Mouse (Mus musculus) bone marrow macrophage, adult 2 months (primary cell): ENCODE results near the gene Fn1. TPM values are rescaled to one million over a fixed set of nuclear protein-coding genes. Genes with fewer than 3 reads are reported as not detected.

Experiments
- H3K27ac ChIP-seq: 2 replicates; pipeline ENCODE4 v1.5.1; 2012; ENCODE audit warnings: low read depth, low read length; ENCODE audit not compliant: insufficient read depth
- H3K4me1 ChIP-seq: 2 replicates; pipeline ENCODE4 v1.6.1; 2012; ENCODE audit warnings: low read length; ENCODE audit not compliant: control insufficient read depth, insufficient read depth
- H3K4me3 ChIP-seq: 2 replicates; pipeline ENCODE4 v1.5.1; 2012; ENCODE audit warnings: mild to moderate bottlenecking, low read length, moderate library complexity; ENCODE audit not compliant: insufficient read depth
- CTCF ChIP-seq: IDR thresholded peaks from 2 replicates; pipeline ENCODE4 v1.5.1; 2012; ENCODE audit warnings: low read depth, mild to moderate bottlenecking, low read length, moderate library complexity
- POLR2A ChIP-seq: IDR thresholded peaks from 2 replicates; pipeline ENCODE4 v1.6.1; 2012; ENCODE audit warnings: mild to moderate bottlenecking, low read depth, low read length, borderline replicate concordance
- polyA plus RNA-seq: library from polyadenylated mRNA; stranded (reverse); fragments of >200 nt; gene quantifications from 2 replicates; pipeline ENCODE4 v1.2.4, GENCODE M21; 2012; ENCODE audit not compliant: missing spikeins, insufficient read depth, insufficient read length

Fn1 gene
- polyA plus RNA-seq, 1 experiment: 10.9 TPM

DNA sequence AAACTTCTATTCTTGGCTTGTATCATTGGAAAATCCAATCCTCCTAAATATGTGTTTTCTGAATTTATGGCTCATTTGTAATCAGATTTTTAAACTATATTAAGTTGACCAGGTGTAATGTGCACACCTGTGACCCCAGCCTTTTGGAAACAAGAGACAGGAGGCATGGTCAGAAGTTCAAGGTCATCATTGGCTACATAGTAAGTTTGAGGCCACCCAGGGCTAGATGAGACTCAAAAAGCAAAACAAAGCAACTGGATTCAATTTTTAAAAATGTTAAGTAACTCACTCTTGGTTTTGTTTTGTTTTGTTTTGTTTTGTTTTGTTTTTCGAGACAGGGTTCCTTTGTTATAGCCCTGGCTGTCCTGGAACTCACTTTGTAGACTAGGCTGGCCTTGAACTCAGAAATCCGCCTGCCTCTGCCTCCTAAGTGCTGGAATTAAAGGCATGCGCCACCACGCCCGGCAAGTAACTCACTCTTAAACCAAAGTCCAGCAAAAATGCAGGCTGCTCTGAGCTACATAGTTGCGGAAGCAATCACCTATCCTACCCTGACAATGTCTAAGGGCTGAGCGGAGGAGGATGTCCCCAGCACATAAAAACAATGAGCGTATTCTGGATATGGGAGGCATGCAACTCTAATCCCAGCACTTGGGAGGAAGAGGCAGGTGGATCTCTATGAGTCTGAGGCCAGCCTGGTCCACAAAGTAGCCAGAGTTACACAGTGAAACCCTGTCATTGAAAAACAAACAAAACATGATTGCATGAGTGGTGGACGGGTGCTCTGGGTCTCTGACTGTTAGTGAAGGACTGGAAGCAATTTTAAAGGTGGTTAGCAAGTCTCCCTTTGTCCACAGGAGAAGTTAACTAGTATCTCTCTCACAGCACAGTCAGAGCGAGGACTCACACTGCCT lies 17.6 kb downstream of the Fn1 start:
- TF ChIP-seq CTCF: no peak
- TF ChIP-seq POLR2A: no peak
- H3K4me3 ChIP-seq: no peak overlapping the region
- H3K27ac ChIP-seq: no peak overlapping the region

GRCm38 (mm10) chr1:71634471-71634981 lies 18.5 kb downstream of the Fn1 start:
- Histone ChIP-seq H3K4me1 (no peaks in the 10 kb centered on the region), H3K27ac (no peak overlapping the region)

More for the DNA sequence above, 17.6 kb downstream of the Fn1 start:
- H3K4me1 ChIP-seq: no peaks in the 10 kb centered on the region

GRCm38 (mm10) chr1:71632387-71632786 lies 20.6 kb downstream of the Fn1 start:
- TF ChIP-seq CTCF (no peak), POLR2A (no peak)
- no peak overlapping the region for H3K4me3 ChIP-seq
- H3K27ac ChIP-seq: no peak overlapping the region
- H3K4me1 ChIP-seq: no peaks in the 10 kb centered on the region

More at GRCm38 (mm10) chr1:71634471-71634981, 18.5 kb downstream of the Fn1 start:
- TF ChIP-seq POLR2A (no peak), CTCF (no peak)
- no peak overlapping the region for H3K4me3 ChIP-seq

GRCm38 (mm10) chr1:71631811-71632210 lies 21.2 kb downstream of the Fn1 start:
- H3K4me3 ChIP-seq: no peak overlapping the region
- no peaks in the 10 kb centered on the region for H3K4me1 ChIP-seq
- TF ChIP-seq POLR2A (no peak), CTCF (no peak)
- H3K27ac ChIP-seq: no peak overlapping the region

- H3K4me1 ChIP-seq: no peaks in the 10 kb centered on the region
- no peak overlapping the region for H3K4me3 ChIP-seq
- H3K27ac ChIP-seq: no peak overlapping the region
- no peak for TF ChIP-seq POLR2A
- TF ChIP-seq CTCF: no peak
Measured at GRCm38 (mm10) chr1:71630243-71630642, 22.8 kb downstream of the Fn1 start.

GRCm38 (mm10) chr1:71623625-71624024 lies 29.4 kb downstream of the Fn1 start:
- no peak for TF ChIP-seq POLR2A
- no peak for TF ChIP-seq CTCF
- no peak overlapping the region for H3K4me3 ChIP-seq
- H3K4me1 ChIP-seq: no peaks in the 10 kb centered on the region
- no peak overlapping the region for H3K27ac ChIP-seq

- H3K4me3 ChIP-seq: no peak overlapping the region
- TF ChIP-seq POLR2A (no peak), CTCF (no peak)
Measured at GRCm38 (mm10) chr1:71621526-71621925, 31.5 kb downstream of the Fn1 start.

DNA sequence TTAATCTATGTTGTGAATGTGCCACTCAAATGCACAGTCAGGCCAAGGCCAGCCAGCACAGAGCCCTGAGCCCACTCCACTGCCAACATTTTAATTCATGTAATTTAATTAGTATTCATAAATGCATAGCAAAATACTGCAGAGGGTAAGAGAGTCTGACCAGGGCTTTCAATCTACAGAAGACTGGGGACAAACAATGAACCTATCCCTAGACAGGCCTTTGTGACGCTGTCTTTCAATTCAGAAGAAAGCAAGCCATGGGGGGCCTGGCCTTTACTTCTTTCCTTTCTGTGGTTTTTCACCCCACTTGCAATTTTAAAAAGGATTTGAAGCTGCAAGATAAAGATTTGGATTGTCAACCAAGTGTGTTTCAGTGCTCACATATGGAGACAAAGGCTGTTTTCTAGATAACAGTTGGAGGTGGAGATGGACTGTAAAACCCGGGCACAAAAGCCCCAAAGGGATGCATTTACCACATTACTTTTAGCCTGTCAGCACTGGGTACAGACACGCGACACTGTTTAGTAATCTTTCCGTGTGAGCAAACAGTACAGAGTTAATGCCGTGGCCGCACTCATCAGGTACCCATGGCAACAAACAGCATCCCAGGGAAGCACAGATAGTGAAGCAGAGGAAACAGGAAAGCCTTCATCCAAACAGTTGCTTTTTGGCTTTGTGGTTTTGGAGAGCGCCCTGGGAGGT lies 38.3 kb downstream of the Fn1 start:
- H3K4me3 ChIP-seq: no peak overlapping the region
- no peaks in the 10 kb centered on the region for H3K4me1 ChIP-seq
- no peak for TF ChIP-seq CTCF
- no peak for TF ChIP-seq POLR2A
- no peak overlapping the region for H3K27ac ChIP-seq

More at GRCm38 (mm10) chr1:71621526-71621925, 31.5 kb downstream of the Fn1 start:
- Histone ChIP-seq H3K4me1 (no peaks in the 10 kb centered on the region), H3K27ac (no peak overlapping the region)

DNA sequence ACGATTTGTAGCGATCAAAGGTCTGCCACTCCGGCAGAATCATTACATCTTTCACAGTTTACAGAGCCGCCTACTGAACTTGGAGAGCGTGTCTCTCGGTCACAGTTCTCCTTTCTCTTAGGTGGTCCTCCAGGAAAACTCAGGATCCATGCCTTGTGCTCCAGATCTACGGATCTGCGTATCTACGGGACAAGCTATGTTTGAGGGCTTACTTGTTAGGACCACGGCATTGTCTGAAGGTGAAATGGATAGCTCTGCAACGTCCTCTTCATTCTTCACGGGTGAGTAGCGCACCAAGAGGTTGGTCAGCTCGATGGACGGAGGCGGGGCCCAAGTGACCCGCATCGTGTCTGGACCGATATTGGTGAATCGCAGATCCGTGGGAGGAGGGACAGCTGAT lies 40.7 kb downstream of the Fn1 start:
- Histone ChIP-seq H3K27ac (no peak overlapping the region), H3K4me1 (no peaks in the 10 kb centered on the region), H3K4me3 (no peak overlapping the region)
- no peak for TF ChIP-seq CTCF
- TF ChIP-seq POLR2A: no peak
